Mouse (Mus musculus): ENCODE measurements around the gene Akap3. TPM values are rescaled to one million over a fixed set of nuclear protein-coding genes. Genes with fewer than 3 reads are reported as not detected.

Gene Akap3
- total RNA-seq, 2 experiments from 2014 or later: 0.30 to 0.54 TPM

Other genes starting within 250 kb of the Akap3 start
- gene Kcna1, start 206.7 kb upstream of the Akap3 start, total RNA-seq (2021): 10 to 100 TPM; 36.3 to 40.1 TPM
- 10 to 100 TPM; 78.2 to 82.1 TPM for gene Kcna6, start 112.4 kb upstream of the Akap3 start, total RNA-seq (2021)
- 100 to 1,000 TPM; 153 to 159 TPM for gene Ndufa9, start 4.0 kb upstream of the Akap3 start, total RNA-seq (2021)
- under 1 TPM in 1 of 2 experiments, not detected in 1; 0.15 TPM for gene Dyrk4, start 68.7 kb downstream of the Akap3 start, total RNA-seq (2021)
- 1 to 10 TPM; 4.1 to 4.9 TPM for gene Rad51ap1, start 86.5 kb downstream of the Akap3 start, total RNA-seq (2021)
- gene D6Wsu163e, start 86.9 kb downstream of the Akap3 start, total RNA-seq (2021): 10 to 100 TPM; 40.0 to 44.8 TPM
- gene Fgf6, start 162.5 kb downstream of the Akap3 start, total RNA-seq (2021): not detected
- gene Fgf23, start 219.8 kb downstream of the Akap3 start, total RNA-seq (2021): under 1 TPM; 0.36 to 0.51 TPM

Measured in left cerebral cortex, postnatal 10 days (tissue).